Mouse (Mus musculus) neural tube, embryonic 15.5 days (tissue): ENCODE results near the gene Trex2. TPM values are rescaled to one million over a fixed set of nuclear protein-coding genes. Genes with fewer than 3 reads are reported as not detected.

ENCODE experiments used
- ATAC-seq: fragments of 200-750 bp; cut with Nextera tagmentation; 2 replicates; pipeline ENCODE4 v1.8.0; 2017; ENCODE audit warnings: mild to moderate bottlenecking, moderate TSS enrichment, moderate library complexity; ENCODE audit not compliant: low FRiP score
- H3K27ac ChIP-seq: fragments of 300-500 bp; sonication (generic); replicated peaks from 2 replicates; pipeline ENCODE4 v1.5.1; 2015; ENCODE audit warnings: mild to moderate bottlenecking, inconsistent platforms
- H3K27me3 ChIP-seq: fragments of 300-500 bp; sonication (generic); replicated peaks from 2 replicates; pipeline ENCODE4 v1.6.1; 2015; ENCODE audit warnings: inconsistent platforms
- H3K36me3 ChIP-seq: fragments of 300-500 bp; sonication (generic); 2 replicates; pipeline ENCODE4 v1.6.1; 2015; ENCODE audit warnings: inconsistent platforms
- H3K4me1 ChIP-seq: fragments of 300-500 bp; sonication (generic); 2 replicates; pipeline ENCODE4 v1.6.1; 2015; ENCODE audit warnings: inconsistent platforms
- H3K4me2 ChIP-seq: fragments of 300-500 bp; sonication (generic); 2 replicates; pipeline ENCODE4 v1.6.1; 2015; ENCODE audit warnings: inconsistent platforms, mild to moderate bottlenecking, moderate library complexity
- H3K4me3 ChIP-seq: fragments of 300-500 bp; sonication (generic); replicated peaks from 2 replicates; pipeline ENCODE4 v1.5.1; 2015; ENCODE audit warnings: mild to moderate bottlenecking, inconsistent platforms
- H3K9ac ChIP-seq: fragments of 300-500 bp; sonication (generic); replicated peaks from 2 replicates; pipeline ENCODE4 v1.6.1; 2015; ENCODE audit warnings: mild to moderate bottlenecking, inconsistent platforms
- H3K9me3 ChIP-seq: fragments of 300-500 bp; sonication (generic); replicated peaks from 2 replicates; pipeline ENCODE4 v1.6.1; 2016; ENCODE audit warnings: inconsistent platforms
- WGBS: fragments of 180-500 bp; shearing (Covaris S2); methylation state at CpG from one replicate; pipeline ENCODE4 v1.1.7; 2015; ENCODE audit warnings: mixed read lengths; 5-methylcytosine and 5-hydroxymethylcytosine counted together
- polyA plus RNA-seq: library from polyadenylated mRNA; unstranded; fragments of >200 nt; fragmentation: Nextera tagmentation; extraction: Ambion mirVana; gene quantifications from 2 replicates; pipeline ENCODE4 v1.2.1, GENCODE M21; 2015

The Trex2 gene
- polyA plus RNA-seq, 1 experiment from 2014 or later: not detected

DNA sequence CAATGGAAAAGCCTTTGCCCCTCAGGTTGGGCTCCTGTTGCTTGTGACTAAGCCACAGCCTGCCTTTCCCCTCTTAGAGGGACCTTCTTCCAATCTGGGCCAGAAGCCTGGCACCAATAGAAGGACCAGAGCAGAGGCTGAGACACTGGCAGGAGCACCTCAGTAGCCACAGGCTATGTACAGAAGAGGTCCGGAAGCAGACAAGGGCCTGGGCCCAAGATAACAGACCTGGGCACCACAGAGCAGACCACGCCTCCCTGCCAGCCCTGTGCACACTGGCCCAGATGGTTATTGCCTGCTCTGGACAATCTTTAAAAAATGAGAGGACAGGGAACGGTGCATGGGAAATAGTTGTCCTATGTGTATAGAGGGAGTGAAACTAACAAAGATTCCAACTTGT, 36.6 kb upstream of the Trex2 start:
- Histone ChIP-seq H3K9ac (no peak overlapping the region), H3K4me1 (no peaks in the 10 kb centered on the region), H3K4me3 (no peak overlapping the region), H3K4me2 (no peak overlapping the region), H3K27me3 (no peaks in the 10 kb centered on the region), H3K36me3 (no peaks in the 10 kb centered on the region), H3K9me3 (no peaks in the 10 kb centered on the region), H3K27ac (no peak overlapping the region)
- 89% methylated on average over 3 of the region's 3 CpGs for WGBS
- no peak for ATAC-seq

DNA sequence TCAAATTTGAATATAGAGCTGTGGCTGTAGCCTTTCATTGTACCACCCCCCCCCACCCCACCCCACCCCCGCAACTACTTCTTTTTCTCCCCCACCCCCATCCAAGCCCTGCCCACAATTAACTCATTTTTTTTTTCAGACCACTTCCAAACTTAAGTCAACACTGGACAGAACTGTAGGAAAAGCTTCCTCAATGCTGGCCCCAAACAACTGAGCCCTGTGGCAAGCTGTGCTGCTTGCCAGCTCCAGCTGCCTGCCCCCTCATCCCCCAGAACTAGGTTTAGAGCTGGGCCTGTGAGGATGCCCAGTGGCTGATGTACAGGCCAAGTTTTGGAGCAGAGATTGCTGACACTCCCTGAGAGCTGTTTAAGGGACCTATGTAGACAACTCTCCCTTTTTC, 33.6 kb upstream of the Trex2 start:
- Histone ChIP-seq H3K36me3 (no peaks in the 10 kb centered on the region), H3K4me2 (no peak overlapping the region), H3K27ac (no peak overlapping the region), H3K9me3 (no peaks in the 10 kb centered on the region), H3K4me1 (no peaks in the 10 kb centered on the region), H3K9ac (no peak overlapping the region), H3K4me3 (no peak overlapping the region), H3K27me3 (no peaks in the 10 kb centered on the region)
- WGBS: 57% methylated on average over 1 of the region's 1 CpGs
- no peak for ATAC-seq

- H3K9ac ChIP-seq: no peak overlapping the region
- no peak overlapping the region for H3K4me2 ChIP-seq
- no peaks in the 10 kb centered on the region for H3K36me3 ChIP-seq
- ATAC-seq: no peak
- H3K27ac ChIP-seq: no peak overlapping the region
- no peaks in the 10 kb centered on the region for H3K27me3 ChIP-seq
- 88% methylated on average over 3 of the region's 3 CpGs for WGBS
- H3K9me3 ChIP-seq: no peaks in the 10 kb centered on the region
- H3K4me1 ChIP-seq: no peaks in the 10 kb centered on the region
- H3K4me3 ChIP-seq: no peak overlapping the region
These were observed 33.2 kb upstream of the Trex2 start for GRCm38 (mm10) chrX:73468330-73468729.

GRCm38 (mm10) chrX:73467446-73468241, 32.5 kb upstream of the Trex2 start:
- H3K9ac ChIP-seq: no peak overlapping the region
- no peaks in the 10 kb centered on the region for H3K27me3 ChIP-seq
- H3K36me3 ChIP-seq: no peaks in the 10 kb centered on the region
- ATAC-seq: no peak
- peak overlapping the region; percentile 28; the same call in 1 of the 2 replicates for H3K27ac ChIP-seq
- 75% methylated on average over 5 of the region's 5 CpGs for WGBS
- H3K4me1 ChIP-seq: no peaks in the 10 kb centered on the region
- H3K4me3 ChIP-seq: no peak overlapping the region
- H3K9me3 ChIP-seq: no peaks in the 10 kb centered on the region
- no peak overlapping the region for H3K4me2 ChIP-seq

DNA sequence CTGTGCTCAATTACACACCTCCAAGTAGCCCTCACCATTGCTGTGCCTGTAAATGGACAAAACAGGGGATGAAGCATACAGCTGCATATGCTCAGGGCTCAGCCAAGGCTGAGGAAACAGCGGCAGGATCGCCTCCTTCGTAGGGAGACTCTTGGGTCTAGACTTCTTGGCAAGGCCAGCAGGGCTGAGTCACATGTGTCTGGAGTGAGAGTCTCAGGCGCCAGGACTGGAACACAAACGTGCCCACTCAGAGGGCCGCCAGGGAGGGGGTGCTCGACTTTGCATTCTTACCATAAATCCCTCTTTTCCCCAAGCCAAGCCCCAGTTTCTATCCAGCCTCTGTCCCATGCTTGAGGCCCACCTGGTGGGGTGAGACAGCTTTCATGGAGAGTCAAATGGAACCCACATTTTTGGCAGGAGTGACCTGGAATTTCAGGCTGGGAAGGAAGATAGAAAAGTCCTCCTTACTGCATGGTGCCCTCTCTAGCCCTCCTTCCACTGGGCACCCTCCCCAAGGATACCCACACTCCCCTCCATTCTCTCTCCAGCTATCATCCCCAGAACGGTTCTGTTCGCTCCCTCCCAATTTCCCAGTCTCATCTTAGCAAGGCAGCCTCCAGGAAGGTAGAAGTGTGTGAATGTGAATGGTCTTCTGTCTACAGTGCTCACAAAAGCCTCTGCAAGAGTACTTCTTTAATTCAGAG, 30.5 kb upstream of the Trex2 start:
- Histone ChIP-seq H3K4me3 (no peak overlapping the region), H3K4me2 (no peak overlapping the region), H3K9ac (no peak overlapping the region), H3K27me3 (no peaks in the 10 kb centered on the region), H3K9me3 (no peaks in the 10 kb centered on the region), H3K36me3 (no peaks in the 10 kb centered on the region), H3K27ac (no peak overlapping the region), H3K4me1 (no peaks in the 10 kb centered on the region)
- 62% methylated on average over 9 of the region's 9 CpGs for WGBS
- ATAC-seq: no peak

DNA sequence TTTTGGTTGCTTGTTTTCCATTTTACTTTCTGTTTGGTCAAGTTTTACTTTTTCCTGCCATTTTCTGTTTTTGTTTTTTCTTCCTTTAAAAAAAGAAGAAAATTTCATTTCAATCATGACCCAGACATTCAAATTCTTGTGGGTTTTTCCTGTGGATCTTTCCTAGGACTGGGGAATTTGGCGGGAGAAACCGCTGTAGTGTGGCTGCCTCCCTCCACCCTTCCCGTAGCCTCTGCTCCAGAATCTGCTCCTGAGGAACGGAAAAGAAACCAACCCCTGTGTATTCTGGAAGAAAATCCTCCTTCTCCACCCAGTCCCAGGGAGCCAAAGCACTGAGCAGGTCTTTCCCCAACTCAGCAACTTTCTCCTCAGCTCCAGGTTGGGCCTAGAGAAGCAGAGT, 25.6 kb upstream of the Trex2 start:
- H3K4me1 ChIP-seq: peaks cover 11% of the 10 kb centered on the region
- no peak for ATAC-seq
- no peaks in the 10 kb centered on the region for H3K9me3 ChIP-seq
- no peaks in the 10 kb centered on the region for H3K36me3 ChIP-seq
- WGBS: 84% methylated on average over 4 of the region's 4 CpGs
- no peak overlapping the region for H3K4me2 ChIP-seq
- no peaks in the 10 kb centered on the region for H3K27me3 ChIP-seq
- no peak overlapping the region for H3K27ac ChIP-seq
- no peak overlapping the region for H3K4me3 ChIP-seq
- no peak overlapping the region for H3K9ac ChIP-seq

GRCm38 (mm10) chrX:73458877-73459392, 23.8 kb upstream of the Trex2 start, which contains the start of gene Haus7:
TSS of gene Haus7 (minus strand) at chrX:73459044.
- WGBS: 25% methylated on average over 26 of the region's 26 CpGs
- H3K36me3 ChIP-seq: no peaks in the 10 kb centered on the region
- H3K27me3 ChIP-seq: no peaks in the 10 kb centered on the region
- peaks cover 11% of the 10 kb centered on the region for H3K4me1 ChIP-seq
- no peaks in the 10 kb centered on the region for H3K9me3 ChIP-seq
- H3K9ac ChIP-seq: peak within 1 kb of the TSS; percentile 50
- peak within 1 kb of the TSS; percentile 45 for H3K27ac ChIP-seq
- peak within 1 kb of the TSS; percentile 54 for H3K4me3 ChIP-seq
- ATAC-seq: peak; percentile 100
- H3K4me2 ChIP-seq: peak within 1 kb of the TSS; percentile 60

- Histone ChIP-seq H3K27ac (no peak overlapping the region), H3K4me3 (no peak overlapping the region), H3K9ac (no peak overlapping the region), H3K36me3 (no peaks in the 10 kb centered on the region), H3K4me2 (no peak overlapping the region), H3K4me1 (no peaks in the 10 kb centered on the region), H3K9me3 (no peaks in the 10 kb centered on the region), H3K27me3 (no peaks in the 10 kb centered on the region)
- ATAC-seq: no peak
- WGBS: 24% methylated on average over 2 of the region's 2 CpGs
These were observed 16.8 kb upstream of the Trex2 start for GRCm38 (mm10) chrX:73451949-73452348.

GRCm38 (mm10) chrX:73441428-73441827, 6.3 kb upstream of the Trex2 start:
- Histone ChIP-seq H3K4me1 (no peaks in the 10 kb centered on the region), H3K27ac (no peak overlapping the region), H3K36me3 (peaks cover 5% of the 10 kb centered on the region; the same call in 1 of the 2 replicates), H3K4me2 (no peak overlapping the region), H3K9me3 (no peaks in the 10 kb centered on the region), H3K9ac (no peak overlapping the region), H3K27me3 (no peaks in the 10 kb centered on the region), H3K4me3 (no peak overlapping the region)
- ATAC-seq: no peak
- 75% methylated on average over 2 of the region's 2 CpGs for WGBS

DNA sequence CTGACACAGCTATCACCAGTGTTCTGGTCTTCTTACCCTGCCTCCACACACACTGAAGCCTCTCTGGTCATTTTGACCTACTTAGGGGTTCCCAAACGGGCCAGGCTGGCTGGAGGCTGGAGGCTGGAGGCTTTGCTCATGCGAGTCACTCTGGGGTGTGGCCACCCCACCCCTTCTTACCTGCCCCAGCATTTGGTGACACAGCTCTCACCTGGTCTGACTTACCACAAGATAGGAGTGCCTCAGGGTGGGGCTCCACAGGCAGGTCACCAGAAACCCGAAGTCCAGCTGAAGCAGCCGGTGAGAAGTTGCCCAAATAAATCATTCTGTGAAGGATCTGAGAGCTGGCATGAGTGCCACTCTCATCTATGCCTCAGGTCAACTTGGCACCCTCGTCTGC, 2.3 kb downstream of the Trex2 start:
- Histone ChIP-seq H3K36me3 (no peaks in the 10 kb centered on the region), H3K27me3 (no peaks in the 10 kb centered on the region), H3K9ac (no peak overlapping the region), H3K4me2 (no peak overlapping the region), H3K4me3 (no peak overlapping the region), H3K9me3 (no peaks in the 10 kb centered on the region), H3K4me1 (no peaks in the 10 kb centered on the region), H3K27ac (no peak overlapping the region)
- WGBS: 74% methylated on average over 5 of the region's 5 CpGs
- ATAC-seq: no peak

- Histone ChIP-seq H3K4me3 (no peak overlapping the region), H3K27me3 (no peaks in the 10 kb centered on the region), H3K4me2 (no peak overlapping the region), H3K27ac (no peak overlapping the region), H3K9me3 (no peaks in the 10 kb centered on the region), H3K4me1 (no peaks in the 10 kb centered on the region), H3K9ac (no peak overlapping the region), H3K36me3 (no peaks in the 10 kb centered on the region)
- WGBS: 84% methylated on average over 2 of the region's 2 CpGs
- ATAC-seq: no peak
These were observed 5.1 kb downstream of the Trex2 start for GRCm38 (mm10) chrX:73430036-73430435.

- 22% methylated on average over 1 of the region's 1 CpGs for WGBS
- Histone ChIP-seq H3K9me3 (no peaks in the 10 kb centered on the region), H3K36me3 (no peaks in the 10 kb centered on the region), H3K4me1 (no peaks in the 10 kb centered on the region), H3K27me3 (no peaks in the 10 kb centered on the region), H3K4me3 (no peak overlapping the region), H3K4me2 (no peak overlapping the region), H3K27ac (no peak overlapping the region), H3K9ac (no peak overlapping the region)
- no peak for ATAC-seq
These were observed 22.4 kb downstream of the Trex2 start for GRCm38 (mm10) chrX:73412767-73413166.
